Mouse (Mus musculus): ENCODE measurements at regions not wholly inside any gene's neighbourhood (a gene's known extent, or its start where the extent isn't known, plus 50 kb on each side); places are given as distances from the start of the nearest gene placed in this dataset.
A peak's percentile ranks its signal among the peaks of the same experiment; 100 is the strongest.
"Not testable (repeated sequence)": the region's sequence is repeated elsewhere in the genome, so short reads cannot be mapped to it uniquely, and the experiment has no call there.

DNA sequence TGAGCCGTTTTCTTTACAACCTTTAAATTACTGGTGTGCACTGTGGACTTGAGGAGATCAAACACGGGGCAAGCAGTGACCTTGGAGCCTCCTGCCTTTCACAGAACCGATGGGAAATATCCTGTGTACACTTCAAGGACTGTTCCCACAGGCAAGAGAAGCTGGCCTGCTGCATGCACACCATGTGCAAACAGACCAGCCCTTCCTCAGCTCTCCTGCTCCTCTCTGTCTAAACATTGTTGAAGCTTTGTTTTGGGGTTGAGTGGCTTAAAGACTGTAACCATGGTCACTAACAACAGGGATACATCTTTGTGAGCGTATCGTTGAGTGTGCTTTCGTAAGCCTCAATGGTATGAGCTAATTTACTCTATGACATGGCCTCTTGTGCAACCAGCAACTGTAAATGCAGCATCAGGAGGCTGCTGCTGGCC, 50.2 kb upstream of the Agps start:
- peak; percentile 64 for DNase-seq (ENCODE audit: low read depth)

DNA sequence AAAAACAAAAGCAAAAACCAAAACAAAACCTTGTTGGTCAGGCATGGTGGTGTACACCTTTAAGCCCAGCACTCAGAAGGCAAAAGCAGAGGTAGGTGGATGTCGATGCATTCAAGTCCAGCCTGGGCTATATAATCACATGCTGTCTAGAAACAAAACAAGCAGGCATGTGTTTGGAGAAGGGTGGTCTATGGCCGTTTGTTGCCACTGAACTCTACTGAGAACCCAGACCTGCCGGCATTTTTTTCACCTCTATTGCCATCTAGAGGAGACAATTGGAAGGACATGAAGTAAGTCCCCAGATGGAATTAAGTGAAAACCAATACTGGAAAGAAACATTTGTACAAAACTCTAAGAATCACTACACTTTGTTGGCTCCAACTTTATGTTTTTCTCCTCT, 50.9 kb upstream of the Agps start:
- peak; percentile 85 for DNase-seq (ENCODE audit: low read depth)

DNA sequence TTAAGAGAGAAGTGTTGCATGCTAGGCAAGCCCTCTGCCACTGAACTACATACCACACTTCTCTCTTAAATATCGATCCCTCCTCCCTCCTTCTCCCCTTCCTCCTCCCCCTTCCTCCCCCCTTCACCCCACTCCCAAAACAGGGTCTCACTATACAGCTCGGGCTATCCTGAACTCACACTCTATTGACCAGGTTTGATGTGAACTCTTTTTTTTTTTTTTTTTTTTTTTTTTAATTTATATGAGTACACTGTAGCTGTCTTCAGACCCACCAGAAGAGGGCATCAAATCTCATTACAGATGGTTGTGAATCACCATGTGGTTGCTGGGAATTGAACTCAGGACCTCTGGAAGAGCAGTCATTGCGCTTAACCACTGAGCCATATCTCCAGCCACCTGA, 53.3 kb upstream of the Agps start:
- DNase-seq (ENCODE audit: low read depth) = not testable (repeated sequence)

DNA sequence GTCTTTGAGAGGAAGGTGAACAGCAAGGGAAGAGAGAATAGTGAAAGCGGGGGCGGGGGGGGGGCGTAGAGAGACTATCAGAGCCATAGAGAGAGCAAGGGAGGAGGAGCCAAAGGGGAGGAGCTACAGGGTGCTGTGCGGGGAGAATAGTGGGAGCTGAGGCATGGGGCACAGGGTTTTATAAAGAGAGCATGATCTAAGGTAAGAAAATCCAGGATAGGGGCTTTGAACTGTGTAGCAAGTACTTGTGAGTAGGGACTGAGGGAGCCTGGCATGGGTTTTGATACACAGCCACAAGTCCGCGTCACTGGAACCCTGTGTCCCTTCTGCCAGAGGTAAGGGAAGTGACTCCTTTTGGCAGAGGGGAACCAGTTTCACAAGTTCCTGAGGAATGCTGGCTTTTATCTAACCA, 54.9 kb upstream of the Agps start:
- no peak for DNase-seq (ENCODE audit: low read depth)

DNA sequence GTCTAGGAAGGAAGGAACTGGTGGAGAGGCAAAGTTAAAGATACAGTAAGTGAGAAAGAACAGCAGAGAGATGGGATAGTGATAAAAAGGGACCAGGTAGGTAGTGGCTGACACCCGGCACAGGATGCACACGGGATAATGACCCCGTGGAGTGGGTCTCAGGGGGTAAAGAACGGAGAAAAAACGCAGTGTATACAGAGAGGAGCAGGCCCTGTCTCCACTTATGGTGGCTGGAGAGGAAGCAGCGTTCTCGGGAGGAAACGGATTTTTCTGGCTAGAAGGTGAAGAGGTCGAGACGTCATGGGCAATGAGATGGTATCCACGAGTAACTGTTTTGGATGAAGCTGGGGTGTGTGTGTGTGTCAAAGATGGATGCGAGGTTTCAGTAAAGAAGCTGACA, 55.4 kb upstream of the Agps start:
- no peak for DNase-seq (ENCODE audit: low read depth)

DNA sequence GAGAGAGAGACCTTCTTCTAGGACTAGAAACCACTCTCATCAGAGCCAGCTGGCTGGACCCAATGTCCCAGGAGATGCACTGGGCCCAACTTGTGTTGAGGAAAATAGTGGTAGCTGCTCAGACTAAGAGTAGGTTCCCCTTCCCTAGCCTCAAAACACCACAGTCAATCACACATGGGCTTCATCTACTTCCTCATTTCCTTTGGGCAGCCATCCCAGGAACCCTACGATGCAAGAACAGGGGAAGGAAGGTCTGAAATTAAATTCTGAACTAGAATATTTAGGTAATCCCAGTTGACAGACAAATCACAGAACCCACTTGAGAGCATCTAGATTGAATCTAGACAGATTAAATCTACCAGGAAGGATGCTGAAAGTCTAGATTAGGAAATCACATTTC, 56.8 kb upstream of the Agps start:
- DNase-seq (ENCODE audit: low read depth) = peak; percentile 26

DNA sequence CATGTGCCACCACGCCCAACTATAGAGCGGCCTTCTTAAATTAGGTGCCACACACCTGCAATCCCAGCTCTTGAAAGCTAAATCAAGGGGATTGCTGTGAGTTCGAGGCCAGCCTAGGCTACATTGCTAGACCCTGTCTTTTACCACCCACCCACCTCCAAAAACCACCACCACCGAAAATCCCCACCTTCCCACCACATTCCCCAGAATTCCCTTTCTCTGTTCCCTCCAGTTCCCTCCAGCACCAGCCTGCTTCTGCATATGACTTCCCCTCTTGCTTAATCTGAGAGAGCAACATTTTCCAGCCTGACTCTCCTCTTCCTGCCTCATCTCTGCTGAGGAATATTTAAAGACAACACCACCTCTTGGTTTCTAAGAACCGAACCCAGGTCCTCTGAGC, 58.5 kb upstream of the Agps start:
- no peak for DNase-seq (ENCODE audit: low read depth)

DNA sequence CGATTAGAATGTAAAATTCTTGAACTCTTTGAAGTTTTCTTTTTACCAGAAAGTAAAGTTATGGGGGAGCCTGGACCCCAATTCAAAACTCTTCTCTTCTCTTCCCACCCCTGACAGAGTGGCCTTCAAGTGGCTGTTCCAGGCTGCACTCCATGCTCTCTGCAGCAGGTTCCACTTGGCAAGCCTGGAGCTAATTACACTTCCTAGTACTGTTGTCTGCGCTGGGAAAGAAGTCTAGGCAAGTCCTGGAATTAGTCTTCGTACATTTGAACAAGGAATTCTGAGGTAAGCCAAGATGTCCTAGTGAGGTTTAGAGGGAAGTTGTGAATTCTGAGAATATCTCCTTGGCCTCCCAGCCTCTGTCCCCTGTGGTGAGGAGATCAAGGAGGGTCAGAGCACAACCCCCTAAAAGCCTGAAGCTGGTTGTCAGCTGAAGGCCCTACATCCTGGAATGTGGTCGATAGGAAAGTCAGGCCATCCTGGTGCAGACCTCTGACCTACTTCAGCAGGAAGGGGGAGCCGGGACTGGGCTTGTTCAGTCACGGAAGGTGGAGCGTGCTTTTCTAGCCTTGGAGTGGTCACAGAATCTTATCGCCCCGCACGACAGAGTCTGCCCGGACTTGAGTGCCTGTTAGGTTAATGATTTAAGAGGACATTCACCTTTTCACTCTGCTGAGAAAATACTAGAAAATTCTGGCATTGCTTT, 59.6 kb upstream of the Agps start:
- DNase-seq (ENCODE audit: low read depth) = no peak

DNA sequence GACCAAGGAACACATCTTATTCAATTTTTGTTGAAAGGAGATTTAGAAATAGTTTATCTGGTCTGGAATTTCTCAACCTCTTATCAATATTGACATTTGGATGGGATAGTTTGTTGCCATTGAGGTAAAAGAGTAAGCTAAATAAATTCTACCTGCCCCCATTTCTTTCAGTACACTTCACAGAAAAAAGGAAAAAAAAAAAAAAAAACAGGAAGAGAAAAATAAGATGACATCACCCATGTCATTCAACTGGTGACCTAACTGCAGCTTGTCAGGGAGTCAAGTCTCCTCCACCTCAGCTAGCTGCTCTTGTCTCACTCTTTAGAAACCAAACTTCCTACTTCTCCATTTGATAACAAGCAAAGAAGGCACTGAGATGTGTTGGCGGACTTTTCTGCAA, 61.3 kb upstream of the Agps start:
- DNase-seq (ENCODE audit: low read depth) = no peak

DNA sequence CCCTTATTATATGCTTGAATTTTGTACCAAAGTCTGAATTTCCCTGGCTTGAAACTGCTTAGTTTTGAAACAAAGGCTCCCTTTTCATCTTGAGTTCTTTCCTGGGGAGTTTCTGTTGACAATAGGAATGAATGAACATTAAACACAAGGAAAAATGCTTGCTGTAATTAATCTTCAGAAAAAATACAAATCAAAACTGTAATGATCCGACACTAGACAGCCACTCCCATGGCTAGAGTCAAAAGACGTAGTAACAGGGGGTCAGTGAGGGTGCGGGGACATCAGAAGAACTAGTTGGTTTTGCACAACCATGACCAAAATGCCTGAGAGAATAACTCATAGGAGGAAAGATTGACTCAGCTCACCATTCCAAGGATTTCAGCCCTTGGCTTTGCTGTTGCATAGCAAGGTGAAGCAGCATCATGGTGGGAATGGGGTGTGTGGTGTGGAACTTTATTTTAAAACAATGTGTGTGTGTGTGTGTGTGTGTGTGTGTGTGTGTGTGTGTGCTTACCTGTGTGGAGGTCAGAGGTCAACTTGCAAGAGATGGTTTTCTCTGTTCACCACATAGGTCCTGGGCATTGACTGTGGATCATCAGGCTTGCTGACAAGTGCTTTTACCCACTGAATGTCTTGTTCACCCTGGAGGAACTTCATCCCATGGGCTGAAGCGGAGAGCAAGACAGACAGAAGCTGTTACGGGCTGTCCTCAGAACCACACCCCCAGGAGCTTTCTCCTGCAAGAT, 63.2 kb upstream of the Agps start:
- DNase-seq (ENCODE audit: low read depth) = peak; percentile 59

DNA sequence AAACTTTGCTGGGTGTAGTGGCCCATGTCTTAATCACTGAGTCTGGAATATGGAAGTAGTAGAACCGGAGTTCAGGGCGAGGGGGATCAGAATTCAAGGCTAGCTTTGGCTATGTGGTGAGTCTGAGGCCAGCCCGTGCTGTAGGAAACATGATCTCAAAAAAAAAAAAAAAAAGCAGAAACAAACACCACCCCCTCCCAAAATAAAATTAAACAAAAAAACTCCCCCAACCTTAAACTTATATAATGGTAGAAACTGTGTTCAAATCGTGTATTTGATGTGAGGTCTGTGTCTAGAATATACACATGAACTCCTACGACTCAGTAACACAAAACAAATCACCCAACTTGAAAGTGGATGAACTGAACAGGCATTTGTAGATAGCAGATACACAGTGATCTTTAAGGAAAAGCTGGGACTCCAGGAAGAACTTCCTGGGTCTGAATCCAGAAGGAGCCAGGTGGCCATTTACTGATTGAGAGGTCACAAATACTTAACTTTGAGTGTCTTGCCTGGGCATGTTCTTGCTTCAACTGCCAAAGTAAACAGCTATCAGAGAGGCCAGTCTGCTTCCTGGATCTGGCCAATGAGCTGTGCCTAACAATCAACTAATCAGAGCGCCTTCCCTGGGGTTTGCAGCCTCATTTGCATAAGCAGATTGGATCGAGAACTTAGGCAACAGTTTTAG, 63.6 kb upstream of the Nfe2l2 start:
- DNase-seq (ENCODE audit: low read depth) = peak; percentile 34

DNA sequence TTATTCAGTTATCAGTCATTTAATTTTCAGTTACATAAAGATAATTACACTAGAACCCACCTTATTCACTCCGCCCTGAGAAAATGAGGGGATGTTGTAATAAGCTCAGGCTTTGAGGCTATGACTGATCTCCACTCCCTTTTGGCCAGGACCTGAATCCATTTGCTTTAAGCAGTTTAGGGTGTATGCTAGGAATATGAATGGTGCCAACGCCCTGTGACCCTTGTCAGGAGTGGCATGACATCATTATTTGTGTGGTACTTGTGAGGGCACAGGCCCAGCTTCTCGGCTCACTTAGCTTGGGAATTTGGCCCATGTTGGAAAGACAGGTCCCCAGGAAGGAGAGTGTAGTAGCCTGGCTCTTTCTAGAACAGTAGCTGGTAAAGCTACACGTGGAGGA, 61.0 kb upstream of the Nfe2l2 start:
- no peak for DNase-seq (ENCODE audit: low read depth)

DNA sequence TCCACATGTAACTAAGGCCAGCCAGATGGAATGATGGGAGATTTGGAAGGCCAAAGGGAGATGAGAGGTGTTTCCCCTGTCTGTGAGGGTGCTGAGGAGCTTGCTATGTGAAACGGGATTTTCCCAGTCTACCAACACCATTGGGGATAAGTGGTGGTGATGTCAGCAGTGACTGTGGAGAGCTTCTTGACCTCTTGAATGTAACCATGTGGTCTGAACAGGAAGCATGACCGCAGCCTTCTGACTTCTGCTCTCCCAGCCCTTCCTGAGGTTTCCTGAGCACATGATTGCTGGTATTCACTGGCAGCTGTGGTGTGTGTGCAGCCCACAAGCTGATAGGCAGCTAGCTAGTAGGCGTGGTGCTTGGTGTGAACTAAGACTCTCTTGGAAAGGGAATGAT, 58.8 kb upstream of the Nfe2l2 start:
- peak; percentile 74 for DNase-seq (ENCODE audit: low read depth)

DNA sequence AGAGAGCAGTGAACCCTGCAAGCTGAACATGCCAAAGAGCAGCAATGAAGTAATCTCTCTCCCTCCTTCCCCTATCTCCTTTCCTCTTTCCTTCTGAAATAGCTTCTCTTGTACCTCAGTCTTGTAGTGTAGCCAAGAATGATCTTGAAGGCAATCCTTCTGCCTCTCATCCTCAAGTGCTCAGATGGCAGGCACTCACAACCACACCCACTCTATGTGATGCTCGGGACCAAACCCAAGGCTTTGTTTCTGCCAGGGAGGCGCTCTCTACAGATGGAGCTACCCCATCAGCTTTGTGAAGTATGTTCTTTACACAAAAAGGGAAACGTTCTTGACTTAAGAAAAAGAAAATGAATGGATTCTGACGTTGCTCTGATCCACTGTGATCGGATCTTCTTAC, 57.6 kb upstream of the Nfe2l2 start:
- no peak for DNase-seq (ENCODE audit: low read depth)

DNA sequence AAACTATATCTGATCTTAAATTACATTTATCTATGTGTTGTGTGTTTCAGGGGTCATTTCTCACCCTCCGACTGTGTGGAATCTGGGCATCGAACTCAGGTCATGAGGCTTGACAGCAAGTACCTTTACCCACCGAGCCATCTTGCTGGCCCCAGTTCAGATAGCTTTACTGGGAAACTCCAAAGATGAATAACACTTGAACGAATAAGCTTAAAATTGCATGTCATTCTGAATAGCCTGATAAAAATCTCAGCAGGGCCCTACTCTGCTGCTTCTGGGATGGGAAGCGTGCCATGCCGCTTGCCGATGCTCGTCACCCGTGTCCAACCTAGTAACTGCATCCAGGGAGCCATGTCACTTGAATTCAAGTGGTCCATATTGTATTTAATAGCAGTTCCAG, 57.2 kb upstream of the Nfe2l2 start:
- DNase-seq (ENCODE audit: low read depth) = no peak

DNA sequence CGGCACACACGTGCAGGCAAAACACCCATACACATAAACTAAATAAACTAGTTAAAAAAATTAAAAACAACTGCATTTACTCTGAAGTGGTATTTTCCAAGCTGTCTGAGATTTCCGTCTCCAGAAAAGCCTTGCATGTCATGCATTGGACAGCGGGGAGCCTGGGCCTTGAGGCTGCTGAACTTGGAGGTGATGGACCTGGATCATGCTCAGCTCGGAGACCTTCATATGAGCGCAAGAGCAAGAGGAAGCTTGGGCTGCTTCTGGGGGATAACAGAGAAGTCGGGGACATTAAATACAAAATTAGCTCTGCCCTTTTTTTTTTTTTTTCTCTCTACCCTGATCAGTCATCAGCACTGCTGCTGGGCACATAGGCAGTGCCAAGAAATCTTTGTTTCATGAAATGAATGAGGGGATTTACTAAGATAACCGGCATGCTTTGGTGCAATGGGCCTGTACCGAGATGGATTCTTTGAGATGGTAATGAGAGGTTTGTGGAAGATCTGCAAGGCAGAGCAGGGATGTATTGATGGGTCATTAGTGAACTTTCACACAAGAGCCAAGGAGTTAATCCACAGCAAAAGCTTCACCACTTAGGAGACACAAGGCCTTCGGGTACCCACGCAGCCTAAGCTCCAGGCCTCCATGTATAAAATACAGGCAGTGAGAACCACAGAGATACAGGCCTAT, 54.9 kb upstream of the Nfe2l2 start:
- no peak for DNase-seq (ENCODE audit: low read depth)

DNA sequence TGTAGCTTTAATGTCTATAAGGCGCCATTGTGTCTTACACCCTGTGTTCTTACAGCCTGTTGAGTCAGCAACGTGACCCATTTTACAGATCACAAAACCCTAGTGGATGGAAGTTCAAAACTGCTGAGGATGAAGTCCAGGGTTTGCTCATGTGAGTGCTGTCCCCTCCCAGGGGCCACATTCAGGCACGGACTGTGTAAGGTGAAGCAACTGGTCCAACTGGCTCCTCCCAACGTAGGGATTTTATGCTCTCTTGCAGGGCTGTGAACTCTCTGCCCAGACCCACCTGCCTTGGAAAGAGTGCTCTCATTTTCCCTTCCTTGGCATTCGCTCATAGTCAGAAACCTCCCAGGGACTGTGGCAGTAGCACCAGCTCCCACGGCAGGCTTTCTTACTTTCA, 53.8 kb upstream of the Nfe2l2 start:
- DNase-seq (ENCODE audit: low read depth) = no peak

DNA sequence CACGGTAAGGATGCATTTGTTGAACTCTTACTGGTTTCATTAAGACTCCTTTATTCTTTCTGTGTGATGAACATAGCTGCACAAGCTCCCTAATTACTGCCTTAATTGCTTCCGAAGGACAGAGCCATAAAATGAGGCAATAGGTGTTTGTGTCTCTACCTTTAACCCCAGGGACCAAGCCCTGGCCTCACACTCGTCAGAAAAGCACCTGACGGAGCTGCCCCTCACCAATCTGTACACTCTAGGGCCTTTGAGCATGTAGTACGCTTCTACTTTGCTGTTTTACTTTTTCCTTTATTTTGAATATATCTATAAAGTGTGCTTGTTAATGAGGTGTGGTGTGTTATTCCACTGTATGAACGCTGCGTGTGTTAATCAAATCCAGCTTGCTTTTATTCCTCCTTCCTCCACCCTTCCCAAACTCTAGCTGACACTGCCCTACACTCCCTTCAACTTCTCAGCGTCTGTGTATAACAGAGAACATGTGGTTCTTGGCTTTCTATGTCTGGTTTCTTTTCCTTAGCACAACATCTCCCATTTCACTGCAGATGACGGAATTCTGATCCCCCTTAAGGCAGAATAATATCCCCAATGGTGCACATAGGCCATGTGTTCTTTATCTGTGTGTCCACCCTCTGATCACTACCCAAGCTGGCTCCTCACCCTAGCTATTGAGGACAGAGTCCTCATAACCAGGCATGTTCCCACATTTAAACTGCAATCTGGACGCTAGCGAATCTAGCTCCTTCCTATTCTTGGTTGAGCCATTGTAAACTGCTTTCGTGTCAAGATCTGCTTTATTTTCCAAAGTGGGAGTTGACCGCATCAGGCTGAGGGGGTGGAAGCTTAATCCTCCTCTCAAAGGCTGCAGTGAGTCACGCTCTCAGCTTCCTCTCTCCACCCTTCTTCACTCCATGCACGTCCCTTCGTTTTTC, 52.5 kb upstream of the Nfe2l2 start:
- peak; percentile 80 for DNase-seq (ENCODE audit: low read depth)

DNA sequence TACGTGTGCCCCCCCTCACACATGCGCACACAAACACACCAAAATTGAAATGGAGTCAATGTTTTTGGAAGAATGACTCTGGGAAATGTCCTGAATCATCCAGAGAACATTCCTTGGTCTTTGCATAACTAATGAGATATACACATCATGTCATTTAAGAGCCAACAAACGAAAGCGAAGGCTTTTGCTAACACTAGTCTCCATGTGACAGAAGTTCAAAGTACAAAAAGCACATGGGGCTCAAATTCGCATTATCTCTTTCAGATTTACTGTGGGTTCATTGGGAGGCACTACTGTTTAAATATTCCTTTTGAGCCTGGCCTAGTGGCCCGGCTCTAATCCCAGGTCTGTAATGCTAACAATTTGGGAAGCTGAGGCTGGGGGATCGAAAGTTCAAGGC, 50.2 kb upstream of the Nfe2l2 start:
- DNase-seq (ENCODE audit: low read depth) = no peak

Data from NIH3T3 (cell line).